Mouse (Mus musculus) T-helper 1 cell (primary cell): ENCODE data around the gene Apold1.

Experiments used
- in situ Hi-C: fragments of 300-600 bp; cut with MboI, MseI; formaldehyde crosslinking; loops from one replicate; pipeline ENCODE4 v1.15.1; 2025; ENCODE audit warnings: high pct_unique_total_duplicates

Apold1 gene

GRCm38 (mm10) chr6:134969498-134969897 lies 12.0 kb upstream of the Apold1 start:
- in situ Hi-C loops = no loop called here

GRCm38 (mm10) chr6:134972096-134972495 lies 9.4 kb upstream of the Apold1 start:
- in situ Hi-C loops = no loop called here

- in situ Hi-C loops = no loop called here
Measured at GRCm38 (mm10) chr6:134976628-134977027, 4.9 kb upstream of the Apold1 start.

- in situ Hi-C loops = no loop called here
Measured at GRCm38 (mm10) chr6:134983529-134984370, 2.2 kb downstream of the Apold1 start.

- in situ Hi-C loops = no loop called here
Measured at GRCm38 (mm10) chr6:134984748-134985147, 3.2 kb downstream of the Apold1 start.

GRCm38 (mm10) chr6:134988377-134988776 lies 6.9 kb downstream of the Apold1 start:
- in situ Hi-C loops = no loop called here

GRCm38 (mm10) chr6:134990674-134991073 lies 9.2 kb downstream of the Apold1 start:
- in situ Hi-C loops = no loop called here

- in situ Hi-C loops = no loop called here
Measured at GRCm38 (mm10) chr6:134994031-134994651, 12.6 kb downstream of the Apold1 start.

GRCm38 (mm10) chr6:134994985-134995384 lies 13.5 kb downstream of the Apold1 start:
- in situ Hi-C loops = no loop called here

GRCm38 (mm10) chr6:134996918-134997317 lies 15.4 kb downstream of the Apold1 start:
- in situ Hi-C loops = no loop called here

GRCm38 (mm10) chr6:134998076-134998475 lies 16.6 kb downstream of the Apold1 start:
- in situ Hi-C loops = no loop called here

GRCm38 (mm10) chr6:134998781-134999180 lies 17.3 kb downstream of the Apold1 start:
- in situ Hi-C loops = no loop called here

- in situ Hi-C loops = no loop called here
Measured at GRCm38 (mm10) chr6:135000272-135000671, 18.8 kb downstream of the Apold1 start.

- in situ Hi-C loops = no loop called here
Measured at GRCm38 (mm10) chr6:135001991-135002390, 20.5 kb downstream of the Apold1 start.

GRCm38 (mm10) chr6:135006372-135006771 lies 24.9 kb downstream of the Apold1 start:
- in situ Hi-C loops = no loop called here

- in situ Hi-C loops = no loop called here
Measured at GRCm38 (mm10) chr6:135011048-135011733, 29.7 kb downstream of the Apold1 start, which contains the start of gene Ddx47. TSS of gene Ddx47 (plus strand) at chr6:135011612.

GRCm38 (mm10) chr6:135011734-135012116 lies 30.2 kb downstream of the Apold1 start:
- in situ Hi-C loops = no loop called here

- in situ Hi-C loops = no loop called here
Measured at GRCm38 (mm10) chr6:135017211-135017610, 35.7 kb downstream of the Apold1 start.

GRCm38 (mm10) chr6:135019564-135019963 lies 38.0 kb downstream of the Apold1 start:
- in situ Hi-C loops = no loop called here

- in situ Hi-C loops = no loop called here
Measured at GRCm38 (mm10) chr6:135021633-135022032, 40.1 kb downstream of the Apold1 start.

- in situ Hi-C loops = no loop called here
Measured at GRCm38 (mm10) chr6:135023379-135023778, 41.9 kb downstream of the Apold1 start.

GRCm38 (mm10) chr6:135024781-135025420 lies 43.4 kb downstream of the Apold1 start:
- in situ Hi-C loops = no loop called here
